Mouse (Mus musculus): ENCODE data around the gene Ssu72. TPM values are rescaled to one million over a fixed set of nuclear protein-coding genes. Genes with fewer than 3 reads are reported as not detected.

Ssu72 gene
- polyA plus RNA-seq, 1 experiment from 2014 or later = 153 TPM

DNA sequence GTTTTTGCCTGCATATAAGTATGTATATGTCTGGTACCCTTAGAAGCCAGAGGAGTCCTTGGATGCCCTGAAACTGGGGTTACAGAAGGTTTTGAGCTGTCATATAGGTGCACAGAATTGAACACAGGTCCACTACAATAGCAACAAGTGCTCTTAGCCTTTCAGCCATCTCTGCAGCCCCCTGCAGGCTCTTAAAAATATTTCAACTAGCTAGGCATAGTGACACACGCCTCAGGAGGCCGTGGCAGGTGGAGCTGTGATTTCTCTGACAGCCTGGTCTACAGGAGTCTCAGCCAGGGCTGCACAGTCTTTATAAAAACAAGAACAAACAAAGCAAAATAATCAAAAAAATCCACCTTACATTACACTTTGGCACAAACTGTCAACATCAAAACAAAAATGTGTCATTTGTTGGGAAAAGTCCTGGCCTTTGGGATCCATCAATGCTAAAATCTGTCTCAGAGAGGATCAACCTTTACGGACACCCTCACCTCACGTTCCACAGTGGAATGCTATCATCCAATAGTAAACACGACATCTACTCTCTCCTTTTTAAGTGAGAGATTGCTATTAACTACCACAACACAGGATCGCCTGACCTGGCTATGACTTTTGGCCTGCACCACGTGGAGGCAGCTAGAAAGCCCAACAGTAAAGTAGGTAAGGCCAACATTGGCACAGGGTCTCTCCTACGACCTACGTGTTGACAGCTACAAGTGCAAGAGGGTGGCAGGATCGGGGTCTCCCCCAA is 55.4 kb downstream of the Ssu72 start:
- no peaks in the 10 kb centered on the region for H3K27me3 ChIP-seq (ENCODE audit: control insufficient read depth, insufficient read depth, low read depth, low read length)
- H3K4me2 ChIP-seq (ENCODE audit: low read length) = peak overlapping the region; percentile 88
- H3K4me3 ChIP-seq (ENCODE audit: low read depth, low read length) = peak overlapping the region; percentile 65
- H3K9ac ChIP-seq (ENCODE audit: low read depth, low read length) = peak overlapping the region; percentile 62
- H3K27ac ChIP-seq (ENCODE audit: low read length) = no peak overlapping the region
- 6% methylated on average over 10 of the region's 10 CpGs for WGBS
- peaks cover 14% of the 10 kb centered on the region for H3K36me3 ChIP-seq (ENCODE audit: control insufficient read depth, insufficient read depth, low read length)
- no peaks in the 10 kb centered on the region for H3K9me3 ChIP-seq (replicated peaks; ENCODE audit: control insufficient read depth, low read length, poor library complexity, severe bottlenecking)
- peaks cover 23% of the 10 kb centered on the region for H3K4me1 ChIP-seq (ENCODE audit: control insufficient read depth, insufficient read depth, low read length)
- ATAC-seq = peak; percentile 59; the same call in 1 of the 2 replicates

DNA sequence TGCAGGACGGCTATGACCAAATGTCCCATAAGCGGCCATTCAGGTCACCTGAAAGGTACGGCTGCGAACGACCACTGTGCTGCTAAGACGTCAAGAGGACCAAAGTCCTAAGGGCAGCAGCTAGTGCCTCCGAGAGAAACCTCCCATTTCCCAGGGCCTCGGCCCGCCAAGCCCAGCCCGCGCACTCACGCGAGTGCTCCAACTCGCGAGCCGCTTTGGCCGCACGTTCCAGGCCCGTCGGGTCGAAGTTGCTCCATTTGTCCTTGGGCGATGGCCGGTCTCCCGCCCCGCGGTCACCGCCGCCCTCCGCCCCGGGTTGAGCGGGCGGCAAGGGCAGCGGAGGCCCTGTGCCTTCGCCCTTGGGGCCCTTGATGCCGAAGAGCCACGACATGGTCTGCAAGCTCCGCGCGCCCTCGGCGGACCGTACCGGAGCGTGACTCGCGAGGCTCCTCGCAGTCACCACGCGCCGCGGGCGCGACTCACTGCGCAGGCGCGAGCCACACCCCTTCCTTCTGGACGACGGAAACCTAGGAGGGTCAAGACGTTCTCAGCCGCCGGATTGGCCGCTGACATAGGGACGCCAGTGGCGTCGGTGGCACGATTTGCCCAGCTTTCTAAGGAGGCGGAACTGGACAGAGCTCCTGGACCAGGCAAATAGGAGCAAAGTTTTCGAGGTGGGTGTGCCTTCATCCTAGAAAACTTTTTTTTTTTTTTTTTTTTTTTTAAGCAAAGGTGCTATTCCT is 56.2 kb downstream of the Ssu72 start, which contains the start of gene Atad3a:
Gene Atad3a, minus strand, starts transcription at position 481 of the 743 bp plus-strand sequence.
- peak within 1 kb of the TSS; percentile 62 for H3K9ac ChIP-seq (ENCODE audit: low read depth, low read length)
- H3K4me3 ChIP-seq (ENCODE audit: low read depth, low read length) = peak within 1 kb of the TSS; percentile 65
- H3K27me3 ChIP-seq (ENCODE audit: control insufficient read depth, insufficient read depth, low read depth, low read length) = no peaks in the 10 kb centered on the region
- H3K36me3 ChIP-seq (ENCODE audit: control insufficient read depth, insufficient read depth, low read length) = peaks cover 10% of the 10 kb centered on the region
- peak within 1 kb of the TSS; percentile 88 for H3K4me2 ChIP-seq (ENCODE audit: low read length)
- under 1% methylated on average over 66 of the region's 68 CpGs for WGBS
- no peaks in the 10 kb centered on the region for H3K9me3 ChIP-seq (replicated peaks; ENCODE audit: control insufficient read depth, low read length, poor library complexity, severe bottlenecking)
- ATAC-seq = peak; percentile 97
- H3K4me1 ChIP-seq (ENCODE audit: control insufficient read depth, insufficient read depth, low read length) = peaks cover 23% of the 10 kb centered on the region
- H3K27ac ChIP-seq (ENCODE audit: low read length) = peak within 1 kb of the TSS; percentile 38; the same call in 1 of the 2 replicates

DNA sequence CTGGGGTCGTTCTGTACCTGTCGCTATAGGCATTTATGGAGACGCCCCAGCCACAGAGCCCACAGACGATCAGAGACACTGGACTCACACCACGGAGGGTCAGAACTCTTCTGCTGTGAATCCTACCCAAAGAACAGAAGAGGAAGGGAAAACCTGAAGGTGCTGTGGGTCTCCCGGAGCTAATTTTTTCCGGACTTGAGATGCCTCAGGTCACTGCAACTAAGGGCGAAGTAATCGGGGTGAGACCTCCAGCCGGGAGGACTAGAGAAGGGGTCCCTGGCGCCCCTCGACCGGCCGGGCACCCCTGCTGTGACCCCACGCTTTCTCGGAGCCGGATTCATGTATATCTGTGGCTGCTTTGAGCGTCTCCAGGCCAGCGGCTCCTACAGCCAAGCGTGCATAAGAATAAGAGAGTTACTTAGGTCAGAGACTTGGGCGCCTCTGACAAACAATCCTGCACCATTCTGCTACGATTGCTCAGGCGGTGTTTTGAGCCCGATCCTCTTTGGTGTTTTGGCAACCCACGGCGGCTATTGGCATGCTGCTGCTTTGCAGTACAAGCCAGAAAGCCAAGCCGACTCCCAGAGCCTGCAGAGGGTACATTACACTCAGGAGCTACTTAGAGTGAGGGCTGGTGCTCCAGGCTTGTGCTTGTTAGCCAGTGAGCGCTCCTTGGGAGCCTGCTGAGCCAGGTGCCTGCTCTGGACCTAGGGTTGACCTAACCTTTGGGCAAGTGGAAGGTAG is 56.9 kb downstream of the Ssu72 start:
- no peaks in the 10 kb centered on the region for H3K27me3 ChIP-seq (ENCODE audit: control insufficient read depth, insufficient read depth, low read depth, low read length)
- H3K9me3 ChIP-seq (replicated peaks; ENCODE audit: control insufficient read depth, low read length, poor library complexity, severe bottlenecking) = no peaks in the 10 kb centered on the region
- 0 out of 2 replicates have a peak, but pooled peaks cover 3% of the 10 kb centered on the region for H3K36me3 ChIP-seq (ENCODE audit: control insufficient read depth, insufficient read depth, low read length)
- H3K4me2 ChIP-seq (ENCODE audit: low read length) = peak overlapping the region; percentile 88
- peak overlapping the region; percentile 65 for H3K4me3 ChIP-seq (ENCODE audit: low read depth, low read length)
- no peak overlapping the region for H3K27ac ChIP-seq (ENCODE audit: low read length)
- peaks cover 23% of the 10 kb centered on the region for H3K4me1 ChIP-seq (ENCODE audit: control insufficient read depth, insufficient read depth, low read length)
- WGBS = 1% methylated on average over 28 of the region's 28 CpGs
- ATAC-seq = peak; percentile 49
- H3K9ac ChIP-seq (ENCODE audit: low read depth, low read length) = peak overlapping the region; percentile 58

DNA sequence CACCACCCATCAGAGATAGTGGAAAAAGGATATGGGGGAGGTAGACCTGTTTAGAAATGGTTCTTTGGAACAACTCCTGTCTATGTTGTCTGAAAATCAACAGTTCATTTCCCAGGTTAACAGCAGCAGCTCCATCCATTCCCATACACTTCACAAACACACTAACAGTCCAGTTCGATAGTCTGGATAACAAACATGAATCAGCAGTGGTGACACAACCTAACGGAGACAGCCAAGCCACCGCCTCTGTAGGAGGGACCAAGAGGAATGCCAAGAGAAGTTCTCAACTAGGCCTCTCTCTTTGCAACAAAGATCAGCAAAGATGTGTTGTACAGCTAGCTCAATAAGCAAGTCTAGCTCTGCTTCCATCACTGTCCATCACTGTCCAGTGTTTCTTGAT is 57.8 kb downstream of the Ssu72 start:
- 93% methylated on average over 3 of the region's 3 CpGs for WGBS
- H3K4me1 ChIP-seq (ENCODE audit: control insufficient read depth, insufficient read depth, low read length) = peaks cover 23% of the 10 kb centered on the region
- H3K27me3 ChIP-seq (ENCODE audit: control insufficient read depth, insufficient read depth, low read depth, low read length) = no peaks in the 10 kb centered on the region
- no peak overlapping the region for H3K4me3 ChIP-seq (ENCODE audit: low read depth, low read length)
- H3K27ac ChIP-seq (ENCODE audit: low read length) = no peak overlapping the region
- H3K4me2 ChIP-seq (ENCODE audit: low read length) = no peak overlapping the region
- H3K9me3 ChIP-seq (replicated peaks; ENCODE audit: control insufficient read depth, low read length, poor library complexity, severe bottlenecking) = no peaks in the 10 kb centered on the region
- no peak overlapping the region for H3K9ac ChIP-seq (ENCODE audit: low read depth, low read length)
- no peak for ATAC-seq
- 0 out of 2 replicates have a peak, but pooled peaks cover 2% of the 10 kb centered on the region for H3K36me3 ChIP-seq (ENCODE audit: control insufficient read depth, insufficient read depth, low read length)

DNA sequence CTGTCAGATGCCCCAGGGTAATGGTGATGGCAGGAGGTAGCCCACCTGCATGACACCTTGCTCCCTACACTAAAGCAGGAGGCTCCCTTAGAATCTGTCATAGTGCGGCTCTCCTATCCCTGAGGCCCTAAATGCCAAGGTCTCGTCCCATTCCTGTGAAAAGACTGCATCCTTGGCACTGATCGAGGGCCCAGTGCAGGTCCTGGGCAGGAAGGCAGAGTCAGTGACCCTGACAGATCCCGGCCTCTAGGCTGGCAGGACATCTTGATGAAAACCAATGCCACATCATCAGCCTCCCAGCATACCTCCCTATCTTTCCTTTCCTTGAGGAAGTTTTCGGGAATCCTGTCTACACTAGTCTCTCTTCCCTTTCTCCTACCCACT is 64.9 kb downstream of the Ssu72 start:
- ATAC-seq = no peak
- Histone ChIP-seq H3K4me3 (ENCODE audit: low read depth, low read length) (peak overlapping the region; percentile 46; the same call in 1 of the 2 replicates), H3K9ac (ENCODE audit: low read depth, low read length) (peak overlapping the region; percentile 76), H3K4me2 (ENCODE audit: low read length) (peak overlapping the region; percentile 67), H3K27ac (ENCODE audit: low read length) (no peak overlapping the region), H3K9me3 (replicated peaks; ENCODE audit: control insufficient read depth, low read length, poor library complexity, severe bottlenecking) (no peaks in the 10 kb centered on the region), H3K36me3 (ENCODE audit: control insufficient read depth, insufficient read depth, low read length) (no peaks in the 10 kb centered on the region), H3K27me3 (ENCODE audit: control insufficient read depth, insufficient read depth, low read depth, low read length) (peaks cover 4% of the 10 kb centered on the region), H3K4me1 (ENCODE audit: control insufficient read depth, insufficient read depth, low read length) (peaks cover 9% of the 10 kb centered on the region)
- 60% methylated on average over 5 of the region's 5 CpGs for WGBS

DNA sequence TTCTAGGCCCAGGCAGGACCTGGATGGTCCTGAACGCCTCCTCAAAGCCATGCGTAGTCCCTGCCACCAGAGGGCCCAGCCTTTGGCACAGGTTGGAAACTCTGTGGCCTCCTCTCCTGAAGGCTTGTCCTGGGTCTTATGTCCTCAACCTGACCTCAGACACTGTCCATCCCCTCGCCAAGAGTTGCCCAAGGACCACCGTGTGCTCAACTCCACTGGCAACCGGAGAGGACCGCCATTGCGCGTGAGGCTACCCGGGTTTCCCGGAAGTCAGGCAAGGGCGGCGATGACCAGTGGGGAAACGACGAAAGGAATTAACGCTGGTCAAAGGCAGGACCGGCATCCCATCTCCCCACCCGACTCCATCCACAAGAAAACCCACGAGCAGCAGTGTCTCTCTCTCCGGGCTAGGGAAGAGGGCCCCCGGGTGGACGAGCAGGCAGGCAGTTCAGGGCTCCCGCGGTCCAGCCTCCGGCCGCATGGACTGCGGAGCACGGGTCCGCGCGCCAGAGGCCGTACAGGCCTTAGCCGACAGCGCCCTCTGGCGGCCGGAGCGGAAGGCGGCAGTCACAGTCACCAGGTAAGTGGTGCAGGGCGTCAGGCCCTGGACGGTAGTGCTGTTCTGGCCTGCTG is 65.4 kb downstream of the Ssu72 start:
- WGBS = 1% methylated on average over 38 of the region's 39 CpGs
- peak overlapping the region; percentile 28 for H3K27ac ChIP-seq (ENCODE audit: low read length)
- ATAC-seq = peak; percentile 79

DNA sequence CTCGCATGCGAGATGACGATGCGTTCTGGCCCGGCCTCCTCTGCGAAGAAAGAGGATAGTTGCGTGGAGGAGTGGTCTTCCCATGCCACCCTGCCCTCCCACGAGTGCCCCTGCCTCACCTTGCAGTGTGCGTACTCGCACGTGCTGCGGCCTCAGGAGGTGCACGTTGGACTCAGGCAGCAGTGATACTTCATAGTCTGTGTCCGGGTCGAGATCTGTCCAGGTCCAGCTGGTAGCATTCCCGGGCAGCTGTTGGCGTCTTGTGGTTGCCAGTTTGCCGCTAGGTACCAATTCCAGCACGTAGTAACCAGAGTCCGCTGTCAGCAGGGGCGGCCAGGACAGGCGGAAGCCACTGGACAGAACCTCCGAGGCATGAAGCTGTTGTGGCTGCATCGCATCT is 66.0 kb downstream of the Ssu72 start:
- H3K27ac ChIP-seq (ENCODE audit: low read length) = peak overlapping the region; percentile 28; the same call in 1 of the 2 replicates
- ATAC-seq = peak; percentile 7; the same call in 1 of the 2 replicates

More for the DNA sequence above, 65.4 kb downstream of the Ssu72 start:
- Histone ChIP-seq H3K9ac (ENCODE audit: low read depth, low read length) (peak overlapping the region; percentile 76), H3K4me3 (ENCODE audit: low read depth, low read length) (peak overlapping the region; percentile 46), H3K36me3 (ENCODE audit: control insufficient read depth, insufficient read depth, low read length) (no peaks in the 10 kb centered on the region), H3K9me3 (replicated peaks; ENCODE audit: control insufficient read depth, low read length, poor library complexity, severe bottlenecking) (no peaks in the 10 kb centered on the region), H3K4me2 (ENCODE audit: low read length) (peak overlapping the region; percentile 67), H3K4me1 (ENCODE audit: control insufficient read depth, insufficient read depth, low read length) (peaks cover 11% of the 10 kb centered on the region), H3K27me3 (ENCODE audit: control insufficient read depth, insufficient read depth, low read depth, low read length) (peaks cover 4% of the 10 kb centered on the region)

DNA sequence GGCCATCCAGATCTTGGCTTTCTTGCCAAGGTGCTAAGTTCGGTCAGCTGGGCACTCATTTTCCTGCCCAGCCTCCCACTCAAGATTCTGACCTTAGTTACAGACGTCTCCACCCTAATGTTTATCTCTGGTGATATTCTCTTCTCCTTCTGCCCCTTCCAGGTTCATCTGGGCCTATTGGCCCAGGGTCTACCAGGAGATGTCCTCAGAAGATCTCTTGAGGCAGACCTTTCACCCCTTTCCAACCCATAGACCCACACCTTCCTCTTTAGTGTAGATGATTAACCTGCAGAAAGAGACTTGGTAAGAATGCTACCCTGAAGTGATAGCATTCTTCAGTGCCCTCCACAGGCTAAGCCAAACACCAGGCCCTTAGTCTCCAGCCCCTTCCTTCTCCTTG is 67.1 kb downstream of the Ssu72 start:
- Histone ChIP-seq H3K9ac (ENCODE audit: low read depth, low read length) (no peak overlapping the region), H3K36me3 (ENCODE audit: control insufficient read depth, insufficient read depth, low read length) (no peaks in the 10 kb centered on the region), H3K4me1 (ENCODE audit: control insufficient read depth, insufficient read depth, low read length) (peaks cover 15% of the 10 kb centered on the region), H3K4me3 (ENCODE audit: low read depth, low read length) (no peak overlapping the region), H3K4me2 (ENCODE audit: low read length) (no peak overlapping the region), H3K9me3 (replicated peaks; ENCODE audit: control insufficient read depth, low read length, poor library complexity, severe bottlenecking) (no peaks in the 10 kb centered on the region), H3K27me3 (ENCODE audit: control insufficient read depth, insufficient read depth, low read depth, low read length) (peaks cover 4% of the 10 kb centered on the region), H3K27ac (ENCODE audit: low read length) (no peak overlapping the region)
- WGBS = 90% methylated on average over 2 of the region's 2 CpGs
- no peak for ATAC-seq

More for the DNA sequence above, 66.0 kb downstream of the Ssu72 start:
- Histone ChIP-seq H3K9ac (ENCODE audit: low read depth, low read length) (peak overlapping the region; percentile 76), H3K27me3 (ENCODE audit: control insufficient read depth, insufficient read depth, low read depth, low read length) (peaks cover 4% of the 10 kb centered on the region), H3K36me3 (ENCODE audit: control insufficient read depth, insufficient read depth, low read length) (no peaks in the 10 kb centered on the region), H3K9me3 (replicated peaks; ENCODE audit: control insufficient read depth, low read length, poor library complexity, severe bottlenecking) (no peaks in the 10 kb centered on the region), H3K4me2 (ENCODE audit: low read length) (peak overlapping the region; percentile 67), H3K4me3 (ENCODE audit: low read depth, low read length) (peak overlapping the region; percentile 46), H3K4me1 (ENCODE audit: control insufficient read depth, insufficient read depth, low read length) (peaks cover 15% of the 10 kb centered on the region)
- WGBS = 36% methylated on average over 24 of the region's 24 CpGs

Data from midbrain, embryonic 16.5 days (tissue).